Mouse (Mus musculus) intestine, postnatal 0 days (tissue): ENCODE results near the gene Rab8a. TPM values are rescaled to one million over a fixed set of nuclear protein-coding genes. Genes with fewer than 3 reads are reported as not detected.
A peak's percentile ranks its signal among the peaks of the same experiment; 100 is the strongest.

Experiments used
- ATAC-seq: fragments of 200-750 bp; cut with Nextera tagmentation; 2 replicates; pipeline ENCODE4 v1.8.0; 2017; ENCODE audit warnings: mild to moderate bottlenecking, moderate TSS enrichment, moderate library complexity
- H3K27ac ChIP-seq: fragments of 300-500 bp; sonication (generic); 2 replicates; pipeline ENCODE4 v1.5.1; 2014; ENCODE audit warnings: mild to moderate bottlenecking, low read depth, low read length, moderate library complexity
- H3K27me3 ChIP-seq: fragments of 300-500 bp; sonication (generic); replicated peaks from 2 replicates; pipeline ENCODE4 v1.6.1; 2014; ENCODE audit warnings: low read length, mixed read lengths; ENCODE audit not compliant: control insufficient read depth, insufficient read depth
- H3K36me3 ChIP-seq: fragments of 300-500 bp; sonication (generic); 2 replicates; pipeline ENCODE4 v1.6.1; 2014; ENCODE audit warnings: mild to moderate bottlenecking, moderate library complexity; ENCODE audit not compliant: control insufficient read depth, insufficient read depth
- H3K4me1 ChIP-seq: fragments of 300-500 bp; sonication (generic); replicated peaks from 2 replicates; pipeline ENCODE4 v1.6.1; 2014; ENCODE audit warnings: antibody characterized with exemption, low read length, mixed read lengths; ENCODE audit not compliant: control insufficient read depth, insufficient read depth
- H3K4me2 ChIP-seq: fragments of 300-500 bp; sonication (generic); replicated peaks from 2 replicates; pipeline ENCODE4 v1.6.1; 2014; ENCODE audit warnings: low read depth, mild to moderate bottlenecking, moderate library complexity
- H3K4me3 ChIP-seq: fragments of 300-500 bp; sonication (generic); 2 replicates; pipeline ENCODE4 v1.5.1; 2014; ENCODE audit warnings: low read depth, low read length
- H3K9ac ChIP-seq: fragments of 300-500 bp; sonication (generic); 2 replicates; pipeline ENCODE4 v1.6.1; 2014; ENCODE audit warnings: mild to moderate bottlenecking, low read depth, low read length
- H3K9me3 ChIP-seq: fragments of 300-500 bp; sonication (generic); 2 replicates; pipeline ENCODE4 v1.6.1; 2016; ENCODE audit warnings: mixed run types; ENCODE audit not compliant: control insufficient read depth
- CTCF ChIP-seq: sonication (generic); IDR thresholded peaks from 2 replicates; pipeline ENCODE4 v1.5.1; 2016; ENCODE audit warnings: low read depth, mild to moderate bottlenecking, control low read depth, antibody characterized with exemption, moderate library complexity
- WGBS: fragments of 180-500 bp; shearing (Covaris S2); extraction: QIAGEN DNeasy Blood & Tissue Kit; methylation state at CpG from one replicate; pipeline ENCODE4 v1.1.7; 2014; 5-methylcytosine and 5-hydroxymethylcytosine counted together
- polyA plus RNA-seq: library from polyadenylated mRNA; unstranded; fragments of >200 nt; fragmentation: Nextera tagmentation; extraction: Ambion mirVana; gene quantifications from 2 replicates; pipeline ENCODE4 v1.2.1, GENCODE M21; 2015

Rab8a gene
- polyA plus RNA-seq, 1 experiment from 2014 or later = 177 TPM

DNA sequence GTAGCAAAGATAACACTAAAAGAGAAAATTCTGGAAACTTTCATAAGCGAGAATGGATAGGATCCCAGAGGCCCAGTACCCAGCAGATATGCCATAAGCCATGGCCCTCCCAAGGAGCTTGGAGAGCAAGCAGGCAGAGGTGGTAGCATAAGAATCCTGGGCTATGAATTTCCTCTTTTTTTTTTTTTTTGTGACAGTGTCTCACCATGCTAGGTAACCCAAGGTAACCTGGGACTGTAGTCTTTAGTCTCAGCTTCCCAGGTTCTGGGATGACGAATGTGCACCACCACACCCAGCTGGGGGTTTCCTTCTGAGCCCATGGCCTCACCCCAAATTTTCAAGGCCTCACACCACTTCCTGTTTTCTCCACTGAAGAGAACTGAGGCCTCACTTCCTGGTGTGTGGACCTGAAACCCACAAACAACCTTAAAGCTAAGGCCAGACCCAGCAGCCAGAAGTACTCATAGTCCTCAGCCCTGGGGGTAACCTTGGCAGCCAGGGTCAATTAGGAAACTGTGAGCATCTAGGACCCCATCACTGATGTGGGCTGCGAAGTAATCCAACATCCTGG, 8.2 kb downstream of the Rab8a start:
- WGBS = 75% methylated on average over 3 of the region's 3 CpGs
- Histone ChIP-seq H3K4me1 (no peaks in the 10 kb centered on the region; the same call in 1 of the 2 replicates), H3K4me2 (no peak overlapping the region), H3K36me3 (peaks cover 59% of the 10 kb centered on the region), H3K9me3 (no peaks in the 10 kb centered on the region), H3K9ac (no peak overlapping the region), H3K27ac (peak overlapping the region; percentile 70), H3K27me3 (no peaks in the 10 kb centered on the region), H3K4me3 (no peak overlapping the region)
- no peak for TF ChIP-seq CTCF
- no peak for ATAC-seq

DNA sequence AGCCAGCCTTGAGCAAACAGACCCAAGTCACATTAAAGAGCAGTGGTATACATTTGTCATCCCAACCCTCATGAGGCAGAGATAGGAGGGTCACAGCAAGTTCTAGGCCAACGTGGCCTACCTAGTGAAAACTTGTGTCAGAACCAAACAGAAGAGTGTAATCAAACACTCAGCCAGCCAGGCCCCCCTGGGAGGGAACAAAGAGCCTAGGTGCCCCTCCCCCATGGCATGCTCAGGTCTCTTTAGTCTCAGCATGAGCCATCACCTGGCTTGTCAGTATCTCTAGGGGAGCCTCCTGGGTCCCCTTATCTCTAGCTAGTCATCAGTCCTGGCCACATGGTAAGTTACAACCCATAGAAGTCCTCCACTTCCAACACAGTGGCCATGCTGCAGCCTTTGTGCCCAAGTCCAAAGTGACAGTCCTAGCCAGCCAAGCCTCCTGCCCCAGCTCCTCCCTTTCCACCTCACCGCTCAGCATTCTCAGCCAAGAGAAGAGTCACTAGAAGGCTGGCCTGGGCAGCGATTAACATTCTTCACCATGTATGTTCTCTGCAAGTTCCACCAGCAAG, 8.8 kb downstream of the Rab8a start:
- H3K27ac ChIP-seq = peak overlapping the region; percentile 70
- ATAC-seq = peak; percentile 95
- H3K27me3 ChIP-seq = no peaks in the 10 kb centered on the region
- H3K4me1 ChIP-seq = no peaks in the 10 kb centered on the region; the same call in 1 of the 2 replicates
- no peak for TF ChIP-seq CTCF
- H3K36me3 ChIP-seq = peaks cover 65% of the 10 kb centered on the region
- no peak overlapping the region for H3K4me2 ChIP-seq
- H3K9ac ChIP-seq = no peak overlapping the region
- H3K4me3 ChIP-seq = no peak overlapping the region
- WGBS = 47% methylated on average over 3 of the region's 3 CpGs
- no peaks in the 10 kb centered on the region for H3K9me3 ChIP-seq

DNA sequence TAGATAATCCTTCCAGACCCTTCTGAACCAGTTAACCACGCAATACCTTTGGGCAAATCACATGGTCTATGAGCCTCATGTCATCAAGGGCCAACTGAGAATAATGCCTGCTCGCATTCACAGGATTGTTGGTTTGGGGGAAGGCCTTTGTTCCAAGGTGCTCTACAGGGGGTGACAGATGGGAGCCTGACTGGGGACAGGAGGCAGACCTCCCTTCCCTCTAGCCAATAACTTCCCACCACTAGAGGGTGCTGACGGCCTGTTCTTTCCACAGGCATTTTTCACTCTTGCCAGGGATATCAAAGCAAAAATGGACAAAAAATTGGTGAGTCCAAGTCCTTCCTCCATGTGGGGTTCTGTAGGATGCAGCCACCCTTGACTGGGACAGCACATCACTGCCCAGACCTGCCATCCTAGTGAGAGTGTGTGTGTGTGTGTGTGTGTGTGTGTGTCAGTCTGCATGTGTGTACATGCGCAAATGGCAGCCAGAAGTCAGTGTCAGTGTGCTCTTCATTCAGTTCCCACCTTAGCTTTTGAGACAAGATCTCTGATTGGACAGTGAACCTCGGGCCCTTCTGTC, 16.4 kb downstream of the Rab8a start:
- H3K4me3 ChIP-seq = no peak overlapping the region
- TF ChIP-seq CTCF = peak; percentile 92
- H3K27ac ChIP-seq = no peak overlapping the region
- H3K9ac ChIP-seq = no peak overlapping the region
- WGBS = 66% methylated on average over 5 of the region's 5 CpGs
- no peaks in the 10 kb centered on the region for H3K9me3 ChIP-seq
- H3K4me1 ChIP-seq = no peaks in the 10 kb centered on the region
- ATAC-seq = peak; percentile 39; the same call in 1 of the 2 replicates
- no peaks in the 10 kb centered on the region for H3K27me3 ChIP-seq
- H3K4me2 ChIP-seq = no peak overlapping the region
- peaks cover 95% of the 10 kb centered on the region for H3K36me3 ChIP-seq

DNA sequence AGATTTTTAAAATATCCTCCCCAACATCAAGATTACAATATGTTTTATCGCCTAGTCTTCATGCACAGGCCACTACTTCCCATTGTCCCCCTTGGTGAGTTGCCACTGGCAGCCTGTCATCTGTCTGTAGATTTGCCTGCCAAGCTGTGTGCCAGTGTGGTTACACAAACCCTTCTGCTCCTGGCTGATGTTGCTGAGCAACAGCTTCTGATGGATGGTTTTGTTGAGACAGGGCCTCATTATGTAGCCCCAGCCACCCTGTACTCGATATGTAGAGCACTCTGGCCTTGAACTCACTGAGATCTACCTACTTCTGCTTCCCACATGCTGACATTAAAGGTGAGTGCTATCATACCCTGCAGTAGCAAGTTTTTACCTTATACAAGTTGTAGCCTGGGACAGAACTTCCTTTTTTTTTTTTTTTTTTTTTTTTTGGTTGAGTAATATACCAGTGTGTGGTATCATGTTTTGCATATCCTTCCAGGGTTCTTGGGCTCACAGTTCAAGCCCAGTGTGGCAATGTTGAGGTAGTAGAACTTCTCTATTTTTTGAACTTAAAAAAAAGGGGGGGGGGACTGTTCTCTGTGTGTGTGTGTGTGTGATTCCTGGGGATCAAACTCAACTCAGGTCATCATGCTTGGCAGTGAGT, 22.7 kb downstream of the Rab8a start:
- H3K27me3 ChIP-seq = no peaks in the 10 kb centered on the region
- no peaks in the 10 kb centered on the region for H3K9me3 ChIP-seq
- 78% methylated on average over 2 of the region's 2 CpGs for WGBS
- no peak overlapping the region for H3K4me3 ChIP-seq
- H3K27ac ChIP-seq = no peak overlapping the region
- H3K4me1 ChIP-seq = no peaks in the 10 kb centered on the region; the same call in 1 of the 2 replicates
- no peak for TF ChIP-seq CTCF
- no peak overlapping the region for H3K9ac ChIP-seq
- peaks cover 33% of the 10 kb centered on the region for H3K36me3 ChIP-seq
- H3K4me2 ChIP-seq = no peak overlapping the region
- no peak for ATAC-seq

DNA sequence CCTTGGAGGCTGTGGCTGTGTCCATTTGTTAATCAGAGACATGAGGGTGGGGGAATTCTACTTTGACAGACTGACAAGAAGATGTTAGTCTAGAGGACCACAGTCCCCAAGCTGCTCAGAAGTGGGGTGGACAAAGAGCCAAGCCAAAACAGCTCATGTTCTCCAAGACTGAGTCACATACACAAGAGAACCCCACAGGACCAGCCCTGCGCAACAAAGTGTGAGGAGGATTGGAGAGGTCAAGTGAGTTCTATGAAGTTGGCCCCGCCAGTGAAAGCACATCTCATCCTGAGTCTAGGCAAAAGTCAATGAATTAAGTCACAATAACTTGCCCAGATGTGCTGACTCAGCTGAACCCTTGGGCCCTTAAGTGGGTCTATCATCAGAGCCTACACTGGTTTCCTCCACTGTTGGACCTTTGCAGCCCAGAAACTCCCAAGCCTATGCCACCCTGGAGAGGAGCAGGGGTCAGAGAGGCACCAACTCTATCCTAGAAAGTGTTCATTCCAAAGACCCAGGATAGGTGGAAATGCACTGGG, 26.9 kb downstream of the Rab8a start:
- H3K9me3 ChIP-seq = no peaks in the 10 kb centered on the region
- H3K4me3 ChIP-seq = no peak overlapping the region
- H3K27me3 ChIP-seq = no peaks in the 10 kb centered on the region
- H3K4me2 ChIP-seq = no peak overlapping the region
- H3K36me3 ChIP-seq = no peaks in the 10 kb centered on the region
- H3K27ac ChIP-seq = no peak overlapping the region
- no peak for ATAC-seq
- WGBS = 90% methylated on average over 2 of the region's 2 CpGs
- H3K9ac ChIP-seq = no peak overlapping the region
- TF ChIP-seq CTCF = no peak
- H3K4me1 ChIP-seq = no peaks in the 10 kb centered on the region; the same call in 1 of the 2 replicates

DNA sequence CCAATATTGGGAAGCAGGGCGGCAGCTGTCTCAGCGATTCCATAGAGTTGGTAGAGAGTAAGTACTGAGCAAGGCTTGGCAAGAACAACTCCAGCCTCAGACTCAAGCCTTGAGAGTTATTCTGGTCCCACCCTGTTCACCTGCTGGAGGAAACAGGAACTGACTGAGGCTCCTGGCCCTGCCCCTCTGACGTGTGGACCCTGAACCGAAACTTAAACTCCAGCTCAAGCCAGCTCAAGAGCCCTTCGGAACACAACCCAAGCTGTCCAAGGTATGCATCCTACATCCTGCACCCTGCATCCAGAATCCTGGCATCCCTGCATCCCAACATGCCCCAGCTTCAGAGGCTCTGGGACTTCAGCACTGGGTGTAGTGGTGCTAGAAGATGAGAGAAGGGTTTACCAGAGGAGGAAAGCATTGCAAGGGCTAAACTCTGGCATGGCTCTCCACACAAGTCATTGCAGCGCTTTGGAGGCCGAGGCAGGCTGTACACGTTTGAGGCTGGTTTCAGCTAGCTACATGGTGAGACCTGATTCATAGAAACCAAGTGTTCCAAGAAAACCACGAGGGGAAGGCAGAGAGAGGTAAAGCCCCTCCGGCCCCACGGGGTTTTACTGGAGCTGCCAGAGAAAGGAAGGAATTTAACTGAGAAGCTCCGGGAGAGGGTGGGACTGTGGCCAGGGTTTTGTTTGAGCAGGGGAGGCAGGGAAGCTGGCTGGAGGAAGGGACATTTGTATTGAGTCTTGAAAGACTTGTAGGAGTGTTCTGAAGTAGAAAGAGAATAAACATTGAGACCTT, 28.6 kb downstream of the Rab8a start, which contains the start of gene Hsh2d:
Gene Hsh2d, plus strand, starts transcription at position 222 of the 798 bp plus-strand sequence.
- WGBS = 45% methylated on average over 12 of the region's 12 CpGs
- TF ChIP-seq CTCF = peak; percentile 70
- peak within 1 kb of the TSS; percentile 59 for H3K4me2 ChIP-seq
- peak; percentile 84 for ATAC-seq
- H3K27me3 ChIP-seq = no peaks in the 10 kb centered on the region
- H3K9me3 ChIP-seq = no peaks in the 10 kb centered on the region
- H3K36me3 ChIP-seq = no peaks in the 10 kb centered on the region
- H3K4me1 ChIP-seq = no peaks in the 10 kb centered on the region
- H3K27ac ChIP-seq = peak within 1 kb of the TSS; percentile 76
- H3K9ac ChIP-seq = peak within 1 kb of the TSS; percentile 28; the same call in 1 of the 2 replicates
- H3K4me3 ChIP-seq = peak within 1 kb of the TSS; percentile 31
